Comparison of ENCODE assay signal across 8 mouse cellular contexts in genomic region chr3:84039646-84040475, GRCm38 (mm10). TPM values are rescaled to one million over a fixed set of nuclear protein-coding genes. Genes with fewer than 3 reads are reported as not detected.
DNase-seq lines count a peak whose midpoint lies in the region; ATAC-seq and TF ChIP-seq lines count a peak whose summit lies in the region.

TSS of gene Tmem131l (minus strand) at chr3:84040175.

- intact Hi-C loops in heart, postnatal 25 days (cut with DNase I): loop anchor here (2.0 to 5.0 kb wide), 5 partner anchors 43 to 272 kb away; partner anchors contain the start of gene Mnd1

- H3K36me3 ChIP-seq in MEL (ENCODE audit: control insufficient read depth in 1 of 2, insufficient read depth in 2 of 2, low read length in 2 of 2): peaks cover 0 to 52% of the 10 kb centered on the region in 2 experiments; a peak in 2 of 4 replicates
- no peaks in the 10 kb centered on the region for H3K36me3 ChIP-seq in forebrain, embryonic 16.5 days (ENCODE audit: control insufficient read depth, insufficient read depth)
- no peaks in the 10 kb centered on the region for H3K36me3 ChIP-seq in lung, embryonic 14.5 days (ENCODE audit: insufficient read depth)

- peak; percentile 95 for ATAC-seq in forebrain, embryonic 16.5 days
- peak; percentile 95 for ATAC-seq in lung, embryonic 14.5 days (ENCODE audit: insufficient read depth)

- H3K4me2 ChIP-seq in forebrain, embryonic 16.5 days (ENCODE audit: low read length): peak within 1 kb of the TSS; percentile 91
- H3K4me2 ChIP-seq in lung, embryonic 14.5 days: peak within 1 kb of the TSS; percentile 97

- H3K4me3 ChIP-seq in MEL (ENCODE audit: control insufficient read depth in 1 of 2, insufficient read depth in 1 of 2, low read depth in 2 of 2, low read length in 2 of 2): peak within 1 kb of the TSS; percentile 74 to 96
- H3K4me3 ChIP-seq in forebrain, embryonic 16.5 days (replicated peaks; ENCODE audit: low read length): peak within 1 kb of the TSS; percentile 76
- peak within 1 kb of the TSS; percentile 96 for H3K4me3 ChIP-seq in layer of hippocampus, adult 2 months
- H3K4me3 ChIP-seq in lung, embryonic 14.5 days (ENCODE audit: low read depth, low read length): peak within 1 kb of the TSS; percentile 90
- peak within 1 kb of the TSS; percentile 92 for H3K4me3 ChIP-seq in olfactory bulb, adult 2 months (ENCODE audit: insufficient read depth, low read depth, low read length)

- TF ChIP-seq CTCF in MEL (IDR thresholded peaks at IDR 0.05 in 2 of 3, conservative IDR thresholded peaks at IDR 0.05 in 1 of 3; ENCODE audit: control insufficient read depth in 1 of 3, insufficient read depth in 1 of 3, low read depth in 2 of 3, low read length in 3 of 3, poor library complexity in 1 of 3, severe bottlenecking in 1 of 3): no peak
- no peak for TF ChIP-seq CTCF in layer of hippocampus, adult 2 months (conservative IDR thresholded peaks at IDR 0.05)
- no peak for TF ChIP-seq CTCF in lung, embryonic 14.5 days (IDR thresholded peaks at IDR 0.05; ENCODE audit: low read depth)
- no peak for TF ChIP-seq CTCF in olfactory bulb, adult 2 months (IDR thresholded peaks at IDR 0.05; ENCODE audit: insufficient read depth, low read depth, low read length)

- DNase-seq in MEL (ENCODE audit: low read depth, low spot score): peak; percentile 92
- DNase-seq in cerebellum, adult 11 months: peak; percentile 66
- DNase-seq in heart, postnatal 25 days (ENCODE audit: low spot score): peak; percentile 42
- DNase-seq in layer of hippocampus, adult 2 months (ENCODE audit: low spot score in 2 of 2): peak; percentile 65 to 71
- DNase-seq in lung, embryonic 14.5 days: peak; percentile 93
- DNase-seq in thymus, postnatal 0 days (ENCODE audit: low spot score): peak; percentile 89

- no peaks in the 10 kb centered on the region for H3K27me3 ChIP-seq in MEL (ENCODE audit: control insufficient read depth in 1 of 2, insufficient read depth in 2 of 2, low read length in 2 of 2)
- no peaks in the 10 kb centered on the region for H3K27me3 ChIP-seq in forebrain, embryonic 16.5 days (replicated peaks; ENCODE audit: control insufficient read depth, insufficient read depth, low read length)
- no peaks in the 10 kb centered on the region for H3K27me3 ChIP-seq in lung, embryonic 14.5 days (ENCODE audit: insufficient read depth, low read length)

- under 1% methylated on average over 78 of the region's 100 CpGs for WGBS in forebrain, embryonic 16.5 days
- WGBS in lung, embryonic 14.5 days: under 1% methylated on average over 100 of the region's 100 CpGs
- under 1% methylated on average over 100 of the region's 100 CpGs for WGBS in olfactory bulb, adult 2 months

- H3K9me3 ChIP-seq in MEL (replicated peaks; ENCODE audit: insufficient read depth, low read length): no peaks in the 10 kb centered on the region
- H3K9me3 ChIP-seq in forebrain, embryonic 16.5 days (ENCODE audit: control insufficient read depth, low read length): no peaks in the 10 kb centered on the region
- no peaks in the 10 kb centered on the region for H3K9me3 ChIP-seq in lung, embryonic 14.5 days (ENCODE audit: low read depth, low read length)

- H3K27ac ChIP-seq in MEL (ENCODE audit: control insufficient read depth, low read depth, low read length): peak within 1 kb of the TSS; percentile 91
- H3K27ac ChIP-seq in forebrain, embryonic 16.5 days (ENCODE audit: low read length): peak within 1 kb of the TSS; percentile 95
- peak within 1 kb of the TSS; percentile 94 for H3K27ac ChIP-seq in layer of hippocampus, adult 2 months
- H3K27ac ChIP-seq in lung, embryonic 14.5 days (ENCODE audit: low read depth): peak within 1 kb of the TSS; percentile 95
- peak within 1 kb of the TSS; percentile 87 for H3K27ac ChIP-seq in olfactory bulb, adult 2 months (ENCODE audit: insufficient read depth, low read depth, low read length)

- TF ChIP-seq EP300 in MEL (IDR thresholded peaks at IDR 0.05; ENCODE audit: low read depth in 1 of 2, low read length in 2 of 2): no peak; a peak in 1 of 4 replicates

- H3K79me2 ChIP-seq in MEL (ENCODE audit: control insufficient read depth, insufficient read depth, low read length, poor library complexity): peaks cover 33% of the 10 kb centered on the region

- H3K4me1 ChIP-seq in MEL (ENCODE audit: control insufficient read depth in 1 of 2, insufficient read depth in 2 of 2, low read length in 2 of 2): peaks cover 18 to 39% of the 10 kb centered on the region in 2 experiments
- H3K4me1 ChIP-seq in forebrain, embryonic 16.5 days (replicated peaks; ENCODE audit: control insufficient read depth, insufficient read depth, low read length): peaks cover 38% of the 10 kb centered on the region
- H3K4me1 ChIP-seq in lung, embryonic 14.5 days (ENCODE audit: insufficient read depth): peaks cover 5% of the 10 kb centered on the region; the same call in 1 of the 2 replicates
- 0 out of 2 replicates have a peak, but pooled peaks cover 2% of the 10 kb centered on the region for H3K4me1 ChIP-seq in olfactory bulb, adult 2 months (ENCODE audit: control insufficient read depth, insufficient read depth, low read length)

- TF ChIP-seq POLR2A in MEL (IDR thresholded peaks at IDR 0.05; ENCODE audit: control insufficient read depth in 1 of 2, insufficient read depth in 1 of 2, low read depth in 1 of 2, low read length in 2 of 2, poor library complexity in 1 of 2): peak; percentile 82 to 98
- TF ChIP-seq POLR2A in olfactory bulb, adult 2 months (IDR thresholded peaks at IDR 0.05; ENCODE audit: insufficient read depth, low read depth, low read length): peak; percentile 90

- no peak for TF ChIP-seq RAD21 in MEL (IDR thresholded peaks at IDR 0.05; ENCODE audit: low read depth, low read length)

- H3K9ac ChIP-seq in MEL (ENCODE audit: control insufficient read depth, low read depth, low read length, poor library complexity, severe bottlenecking): peak within 1 kb of the TSS; percentile 92
- peak within 1 kb of the TSS; percentile 91 for H3K9ac ChIP-seq in forebrain, embryonic 16.5 days (replicated peaks; ENCODE audit: low read depth, low read length)
- peak within 1 kb of the TSS; percentile 92 for H3K9ac ChIP-seq in lung, embryonic 14.5 days

TF ChIP-seq in MEL, 35 proteins besides CTCF, POLR2A, EP300 and RAD21 (continues in another document):
- TF ChIP-seq NRF1 (IDR thresholded peaks at IDR 0.05; ENCODE audit: insufficient read depth, low read depth, low read length, poor library complexity, severe bottlenecking) (peak; percentile 61), TCF12 (IDR thresholded peaks at IDR 0.05; ENCODE audit: low read depth, low read length) (peak; percentile 34; the same call in 1 of the 2 replicates), ZNF384 (IDR thresholded peaks at IDR 0.05; ENCODE audit: low read depth, low read length) (no peak), RCOR1 (IDR thresholded peaks at IDR 0.05; ENCODE audit: low read depth, low read length) (no peak), MYC (IDR thresholded peaks at IDR 0.05; ENCODE audit: low read depth, low read length) (no peak; the same call in 1 of the 2 replicates), CHD1 (IDR thresholded peaks at IDR 0.05; ENCODE audit: low read depth, low read length) (no peak; the same call in 1 of the 2 replicates), USF1 (IDR thresholded peaks at IDR 0.05; ENCODE audit: low read depth, low read length) (peak; percentile 56), USF2 (IDR thresholded peaks at IDR 0.05; ENCODE audit: borderline replicate concordance in 1 of 2, insufficient read depth in 1 of 2, low read depth in 1 of 2, low read length in 2 of 2) (no peak), TBP (IDR thresholded peaks at IDR 0.05; ENCODE audit: low read depth, low read length) (no peak), ELF1 (IDR thresholded peaks at IDR 0.05; ENCODE audit: low read depth, low read length) (no peak), MXI1 (IDR thresholded peaks at IDR 0.05; ENCODE audit: low read depth, low read length) (peak; percentile 85; the same call in 1 of the 2 replicates), MAFK (IDR thresholded peaks at IDR 0.05; ENCODE audit: borderline replicate concordance, low read depth, low read length) (no peak), POLR2AphosphoS5 (IDR thresholded peaks at IDR 0.05; ENCODE audit: borderline replicate concordance, low read depth, low read length) (no peak), ZKSCAN1 (IDR thresholded peaks at IDR 0.05; ENCODE audit: low read depth, low read length) (no peak), UBTF (IDR thresholded peaks at IDR 0.05; ENCODE audit: borderline replicate concordance, insufficient read depth, low read depth, low read length) (0 out of 2 replicates have a peak, but pooled peaks have one; percentile 84), MEF2A (IDR thresholded peaks at IDR 0.05; ENCODE audit: extremely low read depth, insufficient replicate concordance, low read depth, low read length, poor library complexity, severe bottlenecking) (no peak), SMC3 (IDR thresholded peaks at IDR 0.05; ENCODE audit: low read depth, low read length) (no peak), GABPA (IDR thresholded peaks at IDR 0.05; ENCODE audit: low read depth, low read length) (no peak), KAT2A (conservative IDR thresholded peaks at IDR 0.05; ENCODE audit: low read depth, low read length) (no peak), ETS1 (IDR thresholded peaks at IDR 0.05; ENCODE audit: low read depth, low read length) (no peak), HCFC1 (IDR thresholded peaks at IDR 0.05; ENCODE audit: low read depth, low read length) (peak; percentile 6; the same call in 1 of the 2 replicates), NELFE (IDR thresholded peaks at IDR 0.05; ENCODE audit: low read depth, low read length) (peak; percentile 86), JUND (IDR thresholded peaks at IDR 0.05; ENCODE audit: low read depth, low read length) (no peak), CHD2 (IDR thresholded peaks at IDR 0.05; ENCODE audit: low read length) (no peak), ZMIZ1 (IDR thresholded peaks at IDR 0.05; ENCODE audit: low read depth, low read length) (peak; percentile 83), MYB (IDR thresholded peaks at IDR 0.05; ENCODE audit: low read depth, low read length) (no peak)

RNA-seq across cellular contexts. Expression of gene Tmem131l, which starts in this region (rescaled TPM):
- total RNA-seq in MEL (2012; rRNA removed): 9.6 and 10.9 TPM in 2 replicates
- 10 to 100 TPM in 1 of 2 experiments, not detected in 1; 39.6 TPM for polyA plus RNA-seq in MEL (2012; ENCODE audit: insufficient read depth in 1 of 2, insufficient read length in 2 of 2, low read depth in 1 of 2, low replicate concordance in 2 of 2, missing spikeins in 1 of 2)
- polyA plus RNA-seq in forebrain, embryonic 16.5 days (2015; fragmentation: Nextera tagmentation; extraction: Ambion mirVana): 129 and 134 TPM in 2 replicates
- 10 to 100 TPM; 19.4 to 20.8 TPM for total RNA-seq in heart, postnatal 25 days (2021)
- 10 to 100 TPM; 27.4 to 36.5 TPM for total RNA-seq in layer of hippocampus, adult 2 months (2021)
- 59.5 and 61.9 TPM in 2 replicates for polyA plus RNA-seq in lung, embryonic 14.5 days (2014; fragmentation: Nextera tagmentation; extraction: Ambion mirVana)
- polyA plus RNA-seq in olfactory bulb, adult 2 months (2012; ENCODE audit: insufficient read depth, insufficient read length, low replicate concordance, missing spikeins): 112 TPM in 1 of 2 replicates, not detected in the other
- polyA plus RNA-seq in thymus, postnatal 0 days (2015; fragmentation: Nextera tagmentation; extraction: Ambion mirVana): 126 and 132 TPM in 2 replicates

Comparison
In these comparisons a context has a peak if more than half of its experiments do, and no peak if none do; other contexts are left out.
1. Peak in every context shown above with its lines: DNase-seq, ATAC-seq, H3K4me3 ChIP-seq and H3K27ac ChIP-seq.
2. DNase-seq: peak in every context shown above with its lines; median percentile 93 in lung, embryonic 14.5 days; 92 in MEL; 89 in thymus, postnatal 0 days; 68 in layer of hippocampus, adult 2 months; 66 in cerebellum, adult 11 months; 42 in heart, postnatal 25 days.